Mouse (Mus musculus): ENCODE measurements around the gene Alad. TPM values are rescaled to one million over a fixed set of nuclear protein-coding genes. Genes with fewer than 3 reads are reported as not detected.

Alad gene
- 69.3 and 78.8 TPM in 2 replicates for polyA plus RNA-seq (2014; fragmentation: Nextera tagmentation; extraction: Ambion mirVana)

- Histone ChIP-seq H3K9ac (replicated peaks; ENCODE audit: low read length) (peak within 1 kb of the TSS; percentile 79), H3K4me1 (ENCODE audit: control insufficient read depth, insufficient read depth, low read length) (peaks cover 25% of the 10 kb centered on the region), H3K27ac (replicated peaks; ENCODE audit: low read depth, low read length) (peak within 1 kb of the TSS; percentile 76), H3K4me3 (replicated peaks; ENCODE audit: low read depth, low read length) (peak within 1 kb of the TSS; percentile 74), H3K27me3 (ENCODE audit: control insufficient read depth, insufficient read depth, low read length) (no peaks in the 10 kb centered on the region), H3K4me2 (ENCODE audit: low read length) (peak within 1 kb of the TSS; percentile 68), H3K36me3 (ENCODE audit: control insufficient read depth, insufficient read depth, low read length) (no peaks in the 10 kb centered on the region), H3K9me3 (ENCODE audit: control insufficient read depth, low read length) (no peaks in the 10 kb centered on the region)
- under 1% methylated on average over 37 of the region's 37 CpGs for WGBS
- ATAC-seq (ENCODE audit: low FRiP score, low TSS enrichment) (peak; percentile 87), DNase-seq (peak; percentile 91)
These were observed at the start of gene Alad for GRCm38 (mm10) chr4:62519849-62520233. Gene Alad, minus strand, starts transcription at chr4:62519918.

GRCm38 (mm10) chr4:62568359-62568758, 48.6 kb upstream of the Alad start:
- H3K9ac ChIP-seq (replicated peaks; ENCODE audit: low read length): no peak overlapping the region
- H3K36me3 ChIP-seq (ENCODE audit: control insufficient read depth, insufficient read depth, low read length): no peaks in the 10 kb centered on the region
- no peak overlapping the region for H3K4me3 ChIP-seq (replicated peaks; ENCODE audit: low read depth, low read length)
- no peaks in the 10 kb centered on the region for H3K9me3 ChIP-seq (ENCODE audit: control insufficient read depth, low read length)
- H3K27me3 ChIP-seq (ENCODE audit: control insufficient read depth, insufficient read depth, low read length): no peaks in the 10 kb centered on the region
- WGBS: 93% methylated on average over 1 of the region's 1 CpGs
- no peak overlapping the region for H3K4me2 ChIP-seq (ENCODE audit: low read length)
- no peak for ATAC-seq (ENCODE audit: low FRiP score, low TSS enrichment)
- DNase-seq: no peak
- H3K4me1 ChIP-seq (ENCODE audit: control insufficient read depth, insufficient read depth, low read length): no peaks in the 10 kb centered on the region
- no peak overlapping the region for H3K27ac ChIP-seq (replicated peaks; ENCODE audit: low read depth, low read length)

GRCm38 (mm10) chr4:62567696-62568095, 48.0 kb upstream of the Alad start:
- Histone ChIP-seq H3K4me2 (ENCODE audit: low read length) (no peak overlapping the region), H3K36me3 (ENCODE audit: control insufficient read depth, insufficient read depth, low read length) (no peaks in the 10 kb centered on the region), H3K9me3 (ENCODE audit: control insufficient read depth, low read length) (no peaks in the 10 kb centered on the region), H3K9ac (replicated peaks; ENCODE audit: low read length) (no peak overlapping the region), H3K27me3 (ENCODE audit: control insufficient read depth, insufficient read depth, low read length) (no peaks in the 10 kb centered on the region), H3K4me3 (replicated peaks; ENCODE audit: low read depth, low read length) (no peak overlapping the region), H3K4me1 (ENCODE audit: control insufficient read depth, insufficient read depth, low read length) (no peaks in the 10 kb centered on the region), H3K27ac (replicated peaks; ENCODE audit: low read depth, low read length) (no peak overlapping the region)
- WGBS: 92% methylated on average over 6 of the region's 6 CpGs
- no peak for ATAC-seq (ENCODE audit: low FRiP score, low TSS enrichment)
- no peak for DNase-seq

GRCm38 (mm10) chr4:62566530-62566929, 46.8 kb upstream of the Alad start:
- ATAC-seq (ENCODE audit: low FRiP score, low TSS enrichment): no peak
- no peaks in the 10 kb centered on the region for H3K9me3 ChIP-seq (ENCODE audit: control insufficient read depth, low read length)
- H3K9ac ChIP-seq (replicated peaks; ENCODE audit: low read length): no peak overlapping the region
- no peak for DNase-seq
- no peak overlapping the region for H3K4me2 ChIP-seq (ENCODE audit: low read length)
- WGBS: 90% methylated on average over 4 of the region's 4 CpGs
- H3K27ac ChIP-seq (replicated peaks; ENCODE audit: low read depth, low read length): no peak overlapping the region
- H3K4me1 ChIP-seq (ENCODE audit: control insufficient read depth, insufficient read depth, low read length): no peaks in the 10 kb centered on the region
- no peaks in the 10 kb centered on the region for H3K36me3 ChIP-seq (ENCODE audit: control insufficient read depth, insufficient read depth, low read length)
- H3K27me3 ChIP-seq (ENCODE audit: control insufficient read depth, insufficient read depth, low read length): no peaks in the 10 kb centered on the region
- no peak overlapping the region for H3K4me3 ChIP-seq (replicated peaks; ENCODE audit: low read depth, low read length)

- H3K27me3 ChIP-seq (ENCODE audit: control insufficient read depth, insufficient read depth, low read length): no peaks in the 10 kb centered on the region
- ATAC-seq (ENCODE audit: low FRiP score, low TSS enrichment) (no peak), DNase-seq (no peak)
- no peak overlapping the region for H3K4me2 ChIP-seq (ENCODE audit: low read length)
- no peak overlapping the region for H3K4me3 ChIP-seq (replicated peaks; ENCODE audit: low read depth, low read length)
- no peaks in the 10 kb centered on the region for H3K36me3 ChIP-seq (ENCODE audit: control insufficient read depth, insufficient read depth, low read length)
- WGBS: 88% methylated on average over 4 of the region's 4 CpGs
- H3K9me3 ChIP-seq (ENCODE audit: control insufficient read depth, low read length): no peaks in the 10 kb centered on the region
- no peaks in the 10 kb centered on the region for H3K4me1 ChIP-seq (ENCODE audit: control insufficient read depth, insufficient read depth, low read length)
- no peak overlapping the region for H3K9ac ChIP-seq (replicated peaks; ENCODE audit: low read length)
- H3K27ac ChIP-seq (replicated peaks; ENCODE audit: low read depth, low read length): no peak overlapping the region; the same call in 1 of the 2 replicates
These were observed 42.3 kb upstream of the Alad start for GRCm38 (mm10) chr4:62562006-62562405.

GRCm38 (mm10) chr4:62561630-62562001, 41.9 kb upstream of the Alad start:
- Histone ChIP-seq H3K27me3 (ENCODE audit: control insufficient read depth, insufficient read depth, low read length) (no peaks in the 10 kb centered on the region), H3K27ac (replicated peaks; ENCODE audit: low read depth, low read length) (peak overlapping the region; percentile 43), H3K36me3 (ENCODE audit: control insufficient read depth, insufficient read depth, low read length) (no peaks in the 10 kb centered on the region), H3K4me3 (replicated peaks; ENCODE audit: low read depth, low read length) (no peak overlapping the region), H3K4me1 (ENCODE audit: control insufficient read depth, insufficient read depth, low read length) (no peaks in the 10 kb centered on the region), H3K9ac (replicated peaks; ENCODE audit: low read length) (no peak overlapping the region; the same call in 1 of the 2 replicates), H3K9me3 (ENCODE audit: control insufficient read depth, low read length) (no peaks in the 10 kb centered on the region), H3K4me2 (ENCODE audit: low read length) (no peak overlapping the region)
- no peak for DNase-seq
- 48% methylated on average over 3 of the region's 3 CpGs for WGBS
- peak; percentile 51; the same call in 1 of the 2 replicates for ATAC-seq (ENCODE audit: low FRiP score, low TSS enrichment)

GRCm38 (mm10) chr4:62560963-62561629, 41.4 kb upstream of the Alad start:
- H3K4me3 ChIP-seq (replicated peaks; ENCODE audit: low read depth, low read length): no peak overlapping the region
- DNase-seq: peak; percentile 95
- no peaks in the 10 kb centered on the region for H3K9me3 ChIP-seq (ENCODE audit: control insufficient read depth, low read length)
- ATAC-seq (ENCODE audit: low FRiP score, low TSS enrichment): peak; percentile 83
- H3K4me2 ChIP-seq (ENCODE audit: low read length): no peak overlapping the region
- H3K9ac ChIP-seq (replicated peaks; ENCODE audit: low read length): no peak overlapping the region
- no peaks in the 10 kb centered on the region for H3K4me1 ChIP-seq (ENCODE audit: control insufficient read depth, insufficient read depth, low read length)
- H3K27ac ChIP-seq (replicated peaks; ENCODE audit: low read depth, low read length): peak overlapping the region; percentile 43
- H3K27me3 ChIP-seq (ENCODE audit: control insufficient read depth, insufficient read depth, low read length): no peaks in the 10 kb centered on the region
- 22% methylated on average over 4 of the region's 4 CpGs for WGBS
- no peaks in the 10 kb centered on the region for H3K36me3 ChIP-seq (ENCODE audit: control insufficient read depth, insufficient read depth, low read length)

GRCm38 (mm10) chr4:62559797-62560329, 40.1 kb upstream of the Alad start, which contains the start of gene Rgs3:
Gene Rgs3, plus strand, starts transcription at chr4:62559847.
- H3K4me2 ChIP-seq (ENCODE audit: low read length): no peak within 1 kb of the TSS
- H3K4me1 ChIP-seq (ENCODE audit: control insufficient read depth, insufficient read depth, low read length): no peaks in the 10 kb centered on the region
- H3K9ac ChIP-seq (replicated peaks; ENCODE audit: low read length): no peak within 1 kb of the TSS
- H3K27ac ChIP-seq (replicated peaks; ENCODE audit: low read depth, low read length): no peak within 1 kb of the TSS
- H3K4me3 ChIP-seq (replicated peaks; ENCODE audit: low read depth, low read length): no peak within 1 kb of the TSS
- DNase-seq (no peak), ATAC-seq (ENCODE audit: low FRiP score, low TSS enrichment) (no peak)
- no peaks in the 10 kb centered on the region for H3K27me3 ChIP-seq (ENCODE audit: control insufficient read depth, insufficient read depth, low read length)
- H3K36me3 ChIP-seq (ENCODE audit: control insufficient read depth, insufficient read depth, low read length): no peaks in the 10 kb centered on the region
- H3K9me3 ChIP-seq (ENCODE audit: control insufficient read depth, low read length): no peaks in the 10 kb centered on the region
- 63% methylated on average over 6 of the region's 6 CpGs for WGBS

GRCm38 (mm10) chr4:62557436-62557835, 37.7 kb upstream of the Alad start:
- H3K4me1 ChIP-seq (ENCODE audit: control insufficient read depth, insufficient read depth, low read length): no peaks in the 10 kb centered on the region
- WGBS: 83% methylated on average over 3 of the region's 3 CpGs
- no peak overlapping the region for H3K27ac ChIP-seq (replicated peaks; ENCODE audit: low read depth, low read length)
- H3K27me3 ChIP-seq (ENCODE audit: control insufficient read depth, insufficient read depth, low read length): no peaks in the 10 kb centered on the region
- no peaks in the 10 kb centered on the region for H3K9me3 ChIP-seq (ENCODE audit: control insufficient read depth, low read length)
- no peak for ATAC-seq (ENCODE audit: low FRiP score, low TSS enrichment)
- no peak for DNase-seq
- H3K36me3 ChIP-seq (ENCODE audit: control insufficient read depth, insufficient read depth, low read length): no peaks in the 10 kb centered on the region
- no peak overlapping the region for H3K4me3 ChIP-seq (replicated peaks; ENCODE audit: low read depth, low read length)
- no peak overlapping the region for H3K4me2 ChIP-seq (ENCODE audit: low read length)
- no peak overlapping the region for H3K9ac ChIP-seq (replicated peaks; ENCODE audit: low read length)
